Mouse (Mus musculus) midbrain, embryonic 16.5 days (tissue): ENCODE data around the gene Vmn2r84. TPM values are rescaled to one million over a fixed set of nuclear protein-coding genes. Genes with fewer than 3 reads are reported as not detected.

Experiments used
- ATAC-seq: fragments of 200-750 bp; cut with Nextera tagmentation; 2 replicates; pipeline ENCODE4 v1.8.0; 2017; ENCODE audit warnings: moderate TSS enrichment
- H3K27ac ChIP-seq: fragments of 300-500 bp; sonication (generic); 2 replicates; pipeline ENCODE4 v1.5.1; 2014; ENCODE audit warnings: mild to moderate bottlenecking, low read length, mixed read lengths
- H3K27me3 ChIP-seq: fragments of 300-500 bp; sonication (generic); 2 replicates; pipeline ENCODE4 v1.6.1; 2014; ENCODE audit warnings: low read depth, low read length, mixed read lengths; ENCODE audit not compliant: control insufficient read depth, insufficient read depth
- H3K36me3 ChIP-seq: fragments of 300-500 bp; sonication (generic); 2 replicates; pipeline ENCODE4 v1.6.1; 2014; ENCODE audit warnings: mild to moderate bottlenecking, low read length, moderate library complexity, mixed read lengths; ENCODE audit not compliant: control insufficient read depth, insufficient read depth
- H3K4me1 ChIP-seq: fragments of 300-500 bp; sonication (generic); 2 replicates; pipeline ENCODE4 v1.6.1; 2014; ENCODE audit warnings: mild to moderate bottlenecking, low read length, mixed read lengths; ENCODE audit not compliant: control insufficient read depth, insufficient read depth
- H3K4me2 ChIP-seq: fragments of 300-500 bp; sonication (generic); 2 replicates; pipeline ENCODE4 v1.6.1; 2014; ENCODE audit warnings: mild to moderate bottlenecking, low read length, mixed read lengths
- H3K4me3 ChIP-seq: fragments of 300-500 bp; sonication (generic); 2 replicates; pipeline ENCODE4 v1.5.1; 2014; ENCODE audit warnings: low read depth, mild to moderate bottlenecking, low read length, moderate library complexity, mixed read lengths
- H3K9ac ChIP-seq: fragments of 300-500 bp; sonication (generic); 2 replicates; pipeline ENCODE4 v1.6.1; 2014; ENCODE audit warnings: low read depth, low read length, mixed read lengths
- H3K9me3 ChIP-seq: fragments of 300-500 bp; sonication (generic); replicated peaks from 2 replicates; pipeline ENCODE4 v1.6.1; 2014; ENCODE audit warnings: mild to moderate bottlenecking, low read length, mixed read lengths; ENCODE audit not compliant: control insufficient read depth, poor library complexity, severe bottlenecking
- WGBS: fragments of 180-500 bp; shearing (Covaris S2); extraction: QIAGEN DNeasy Blood & Tissue Kit; methylation state at CpG from one replicate; pipeline ENCODE4 v1.1.7; 2014; 5-methylcytosine and 5-hydroxymethylcytosine counted together
- polyA plus RNA-seq: library from polyadenylated mRNA; unstranded; fragments of >200 nt; fragmentation: Nextera tagmentation; extraction: Ambion mirVana; gene quantifications from 2 replicates; pipeline ENCODE4 v1.2.1, GENCODE M21; 2015

Gene Vmn2r84
- polyA plus RNA-seq, 1 experiment from 2014 or later, result 0.03 TPM

- no peak for ATAC-seq
- Histone ChIP-seq H3K9me3 (no peaks in the 10 kb centered on the region), H3K4me2 (no peak overlapping the region), H3K4me3 (no peak overlapping the region), H3K27ac (no peak overlapping the region), H3K36me3 (no peaks in the 10 kb centered on the region), H3K4me1 (no peaks in the 10 kb centered on the region), H3K27me3 (no peaks in the 10 kb centered on the region), H3K9ac (no peak overlapping the region)
- WGBS, result 78% methylated on average over 1 of the region's 1 CpGs
These were observed 57.7 kb downstream of the Vmn2r84 start for GRCm38 (mm10) chr10:130336385-130336784.

GRCm38 (mm10) chr10:130330711-130331110 is 63.4 kb downstream of the Vmn2r84 start:
- no peak overlapping the region for H3K4me3 ChIP-seq
- no peak for ATAC-seq
- no peaks in the 10 kb centered on the region for H3K9me3 ChIP-seq
- no peak overlapping the region for H3K4me2 ChIP-seq
- 97% methylated on average over 1 of the region's 1 CpGs for WGBS
- H3K9ac ChIP-seq, result no peak overlapping the region
- no peaks in the 10 kb centered on the region for H3K4me1 ChIP-seq
- no peak overlapping the region for H3K27ac ChIP-seq
- no peaks in the 10 kb centered on the region for H3K27me3 ChIP-seq
- H3K36me3 ChIP-seq, result no peaks in the 10 kb centered on the region

Other genes with a start within 250 kb of the Vmn2r84 start
- gene Olfr825, start 227.6 kb downstream of the Vmn2r84 start, polyA plus RNA-seq, result not detected in 2 replicates
- gene Olfr826, start 210.1 kb downstream of the Vmn2r84 start, polyA plus RNA-seq, result not detected in 2 replicates
- not detected in 2 replicates for gene Olfr827, start 179.9 kb downstream of the Vmn2r84 start, polyA plus RNA-seq
- 1.9 and 2.8 TPM in 2 replicates for gene Neurod4, start 114.1 kb downstream of the Vmn2r84 start, polyA plus RNA-seq
- not detected in 2 replicates for gene Tespa1, start 71.5 kb downstream of the Vmn2r84 start, polyA plus RNA-seq
- not detected in 2 replicates for gene Vmn2r85, start 35.4 kb upstream of the Vmn2r84 start, polyA plus RNA-seq
- 0.05 and 0.11 TPM in 2 replicates for gene Vmn2r86, start 61.7 kb upstream of the Vmn2r84 start, polyA plus RNA-seq
- 0.09 and 0.13 TPM in 2 replicates for gene Vmn2r87, start 103.1 kb upstream of the Vmn2r84 start, polyA plus RNA-seq